Mouse (Mus musculus) hindbrain, embryonic 11.5 days (tissue): ENCODE measurements around the gene H2al1j. TPM values are rescaled to one million over a fixed set of nuclear protein-coding genes. Genes with fewer than 3 reads are reported as not detected.

Experiments
- ATAC-seq: fragments of 200-750 bp; cut with Nextera tagmentation; 2 replicates; pipeline ENCODE4 v1.8.0; 2017; ENCODE audit warnings: mild to moderate bottlenecking, moderate TSS enrichment, moderate library complexity; ENCODE audit not compliant: low FRiP score
- DNase-seq: peaks from one replicate; pipeline ENCODE4 v3.0.0-alpha.2; 2015; ENCODE audit warnings: low spot score
- H3K27ac ChIP-seq: fragments of 300-500 bp; sonication (generic); 2 replicates; pipeline ENCODE4 v1.5.1; 2014; ENCODE audit warnings: mild to moderate bottlenecking, low read depth, low read length
- H3K27me3 ChIP-seq: fragments of 300-500 bp; sonication (generic); 2 replicates; pipeline ENCODE4 v1.6.1; 2014; ENCODE audit warnings: mild to moderate bottlenecking, low read length, moderate library complexity, mixed read lengths; ENCODE audit not compliant: control insufficient read depth, insufficient read depth
- H3K36me3 ChIP-seq: fragments of 300-500 bp; sonication (generic); 2 replicates; pipeline ENCODE4 v1.6.1; 2014; ENCODE audit warnings: mild to moderate bottlenecking, low read length, moderate library complexity, mixed read lengths; ENCODE audit not compliant: control insufficient read depth, insufficient read depth
- H3K4me1 ChIP-seq: fragments of 300-500 bp; sonication (generic); replicated peaks from 2 replicates; pipeline ENCODE4 v1.6.1; 2014; ENCODE audit warnings: low read length, mixed read lengths; ENCODE audit not compliant: control insufficient read depth, insufficient read depth
- H3K4me2 ChIP-seq: fragments of 300-500 bp; sonication (generic); replicated peaks from 2 replicates; pipeline ENCODE4 v1.6.1; 2014; ENCODE audit warnings: mild to moderate bottlenecking, low read depth, low read length
- H3K4me3 ChIP-seq: fragments of 300-500 bp; sonication (generic); 2 replicates; pipeline ENCODE4 v1.5.1; 2014; ENCODE audit warnings: low read depth, low read length
- H3K9ac ChIP-seq: fragments of 300-500 bp; sonication (generic); 2 replicates; pipeline ENCODE4 v1.6.1; 2014; ENCODE audit warnings: low read depth, low read length
- H3K9me3 ChIP-seq: fragments of 300-500 bp; sonication (generic); 2 replicates; pipeline ENCODE4 v1.6.1; 2016; ENCODE audit warnings: low read length; ENCODE audit not compliant: control insufficient read depth
- WGBS: fragments of 180-500 bp; shearing (Covaris S2); extraction: QIAGEN DNeasy Blood & Tissue Kit; methylation state at CpG from one replicate; pipeline ENCODE4 v1.1.7; 2014; 5-methylcytosine and 5-hydroxymethylcytosine counted together
- polyA plus RNA-seq: library from polyadenylated mRNA; unstranded; fragments of >200 nt; fragmentation: Nextera tagmentation; extraction: Ambion mirVana; gene quantifications from 2 replicates; pipeline ENCODE4 v1.2.1, GENCODE M21; 2014

Gene H2al1j
- polyA plus RNA-seq, 1 experiment from 2014 or later: not detected

DNA sequence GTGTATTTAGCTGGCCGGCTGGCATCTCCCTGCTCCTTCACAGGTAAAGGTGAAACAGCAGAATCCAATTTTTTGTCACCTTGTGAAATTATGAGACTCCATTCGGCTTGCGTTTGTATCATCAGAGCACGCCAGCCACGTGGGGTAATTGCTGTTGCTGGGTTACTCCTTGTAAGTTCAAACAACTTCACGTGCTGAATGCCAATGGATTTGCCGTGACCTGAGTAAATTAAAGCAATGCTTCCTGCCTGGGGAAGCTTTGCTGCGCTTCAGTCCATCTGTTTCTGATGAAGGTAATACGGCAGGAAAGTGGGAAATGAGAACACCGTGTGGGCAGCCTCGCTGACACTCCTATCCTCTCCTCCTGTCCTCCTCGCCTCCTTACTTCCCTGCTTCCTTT is 37.5 kb downstream of the H2al1j start:
- no peak overlapping the region for H3K4me2 ChIP-seq
- no peaks in the 10 kb centered on the region for H3K9me3 ChIP-seq
- H3K9ac ChIP-seq: no peak overlapping the region
- no peak overlapping the region for H3K4me3 ChIP-seq
- H3K36me3 ChIP-seq: no peaks in the 10 kb centered on the region
- H3K4me1 ChIP-seq: no peaks in the 10 kb centered on the region
- 61% methylated on average over 12 of the region's 12 CpGs for WGBS
- no peak for ATAC-seq
- DNase-seq: no peak
- no peak overlapping the region for H3K27ac ChIP-seq
- H3K27me3 ChIP-seq: no peaks in the 10 kb centered on the region

Other genes starting within 250 kb of the H2al1j start
- not detected in 2 replicates for gene H2al1a, start 28.6 kb upstream of the H2al1j start, polyA plus RNA-seq
- not detected in 2 replicates for gene H2al1b, start 25.4 kb upstream of the H2al1j start, polyA plus RNA-seq
- not detected in 2 replicates for gene H2al1c, start 22.2 kb upstream of the H2al1j start, polyA plus RNA-seq
- gene H2al1d, start 19.0 kb upstream of the H2al1j start, polyA plus RNA-seq: not detected in 2 replicates
- not detected in 2 replicates for gene H2al1e, start 15.9 kb upstream of the H2al1j start, polyA plus RNA-seq
- gene H2al1f, start 12.7 kb upstream of the H2al1j start, polyA plus RNA-seq: not detected in 2 replicates
- not detected in 2 replicates for gene H2al1g, start 9.6 kb upstream of the H2al1j start, polyA plus RNA-seq
- gene H2al1h, start 6.3 kb upstream of the H2al1j start, polyA plus RNA-seq: not detected in 2 replicates
- gene H2al1i, start 3.2 kb upstream of the H2al1j start, polyA plus RNA-seq: not detected in 2 replicates